Mouse (Mus musculus): ENCODE measurements at regions not wholly inside any gene's neighbourhood (a gene's known extent, or its start where the extent isn't known, plus 50 kb on each side); places are given as distances from the start of the nearest gene placed in this dataset.

GRCm38 (mm10) chr19:57541693-57542314, 69.0 kb upstream of the Atrnl1 start:
- no peak for ATAC-seq (ENCODE audit: insufficient number of reproducible peaks, low FRiP score, low TSS enrichment)

DNA sequence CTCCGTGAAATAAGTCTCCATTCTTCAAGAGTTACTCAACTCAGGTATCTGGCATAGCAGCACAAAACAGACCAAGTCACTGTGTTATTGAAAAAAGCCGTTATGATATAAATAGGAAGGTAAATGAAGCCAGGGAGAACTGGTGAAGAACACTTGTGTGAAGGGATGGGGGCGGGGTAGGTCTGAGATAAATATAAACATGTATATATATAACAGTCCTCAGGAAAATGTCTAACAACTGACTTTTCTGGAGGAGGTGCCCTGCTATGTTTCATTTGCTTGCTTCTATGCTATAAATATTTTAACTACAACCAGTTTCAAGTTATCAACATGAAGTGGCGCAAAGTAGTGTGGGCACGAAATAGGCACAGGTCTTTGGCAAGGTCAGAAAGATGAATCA, 68.3 kb upstream of the Atrnl1 start:
- no peak for ATAC-seq (ENCODE audit: insufficient number of reproducible peaks, low FRiP score, low TSS enrichment)

DNA sequence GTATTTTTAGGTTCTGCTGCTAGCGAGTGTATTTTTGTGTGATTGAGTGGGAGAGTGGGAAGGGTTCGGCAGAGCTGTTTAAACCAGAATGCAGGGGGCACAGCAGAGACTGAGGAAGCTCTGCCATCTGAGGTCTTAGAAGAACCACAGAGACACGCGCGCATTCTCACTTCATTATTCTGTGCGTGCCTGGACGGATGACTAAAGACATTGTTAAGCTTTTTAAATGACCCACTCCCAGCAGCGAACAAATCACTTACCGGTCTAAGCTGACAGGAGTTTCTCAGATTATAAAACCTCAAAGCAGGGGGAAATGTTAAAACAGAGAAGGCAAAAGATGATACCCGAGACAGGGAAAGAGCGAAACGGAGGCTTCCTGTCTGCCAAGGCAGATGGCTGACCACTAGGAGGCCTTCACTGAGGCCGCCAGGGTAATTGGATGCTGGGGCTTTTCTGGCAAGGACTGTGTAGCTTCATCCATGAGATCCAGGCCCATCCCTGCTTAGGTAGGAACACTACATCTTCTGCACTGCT, 67.1 kb upstream of the Atrnl1 start:
- peak; percentile 96 for ATAC-seq (ENCODE audit: insufficient number of reproducible peaks, low FRiP score, low TSS enrichment)

DNA sequence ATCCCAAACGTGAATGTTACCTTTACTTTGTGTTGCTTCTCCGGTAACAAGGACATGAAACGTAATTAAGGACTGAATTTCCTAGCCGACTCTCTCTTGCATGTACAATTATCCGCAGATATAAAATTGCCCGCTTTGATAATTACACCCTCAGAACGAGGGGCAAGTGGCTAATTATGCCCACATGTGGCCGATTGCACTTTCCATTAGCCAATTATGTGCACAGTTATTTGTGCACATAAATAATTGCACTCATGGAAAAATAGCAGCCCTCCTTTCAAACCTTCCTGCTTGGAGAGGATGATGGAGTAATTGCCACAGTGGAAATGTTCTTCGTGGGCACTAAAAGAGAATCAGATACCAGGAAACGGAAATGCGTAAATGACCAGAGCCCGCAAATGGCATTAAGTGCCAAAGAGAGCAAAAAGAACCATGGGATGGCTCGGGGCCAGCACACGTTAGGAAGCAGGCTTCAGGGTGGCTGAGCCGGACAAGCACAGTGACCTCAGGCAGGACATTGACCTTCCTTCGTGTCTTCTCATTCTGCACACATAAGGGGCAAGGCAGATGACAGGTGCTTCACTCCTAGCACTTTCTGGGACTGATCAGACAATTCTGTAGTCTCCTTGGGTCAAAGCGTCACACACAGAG, 66.5 kb upstream of the Atrnl1 start:
- peak; percentile 5; the same call in 1 of the 2 replicates for ATAC-seq (ENCODE audit: insufficient number of reproducible peaks, low FRiP score, low TSS enrichment)

DNA sequence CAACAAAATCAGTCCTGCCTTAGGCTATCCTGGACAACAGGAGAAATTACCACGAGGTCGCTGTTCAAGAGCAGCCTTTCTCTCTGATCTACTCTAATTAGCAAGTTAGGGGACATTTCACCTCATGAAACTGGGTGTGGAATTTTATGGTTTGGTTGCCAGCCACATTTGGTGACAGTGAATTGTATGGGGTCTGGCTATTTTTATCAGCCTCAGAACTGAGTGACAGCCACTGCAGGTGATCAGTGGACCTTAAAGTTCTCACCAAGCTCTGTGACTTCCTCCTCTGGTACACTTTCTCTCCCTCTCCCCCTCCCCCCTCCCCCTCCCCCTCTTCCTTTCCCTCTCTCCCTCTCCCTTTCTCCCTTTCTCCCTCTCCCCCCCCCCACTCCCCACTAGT, 65.8 kb upstream of the Atrnl1 start:
- ATAC-seq (ENCODE audit: insufficient number of reproducible peaks, low FRiP score, low TSS enrichment): no peak

DNA sequence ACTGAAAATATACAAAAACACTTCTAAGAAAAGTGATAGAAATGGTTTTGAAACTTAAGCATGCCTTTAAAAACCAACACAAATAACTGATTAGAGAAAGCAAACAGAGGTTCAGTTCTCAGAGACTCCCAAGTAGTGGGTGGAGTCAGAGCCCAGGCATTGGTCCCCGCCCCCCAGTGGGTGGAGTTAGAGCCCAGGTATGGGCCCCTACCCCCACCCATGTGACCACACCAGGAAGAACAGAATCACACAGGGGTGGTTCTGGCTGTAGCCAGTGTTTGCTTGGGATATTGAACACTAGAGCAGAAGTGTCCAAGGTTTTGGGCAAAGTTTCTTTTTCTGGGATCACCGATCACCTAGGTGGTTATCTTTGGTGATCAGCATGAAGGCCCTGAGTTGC, 64.8 kb upstream of the Atrnl1 start:
- no peak for ATAC-seq (ENCODE audit: insufficient number of reproducible peaks, low FRiP score, low TSS enrichment)

DNA sequence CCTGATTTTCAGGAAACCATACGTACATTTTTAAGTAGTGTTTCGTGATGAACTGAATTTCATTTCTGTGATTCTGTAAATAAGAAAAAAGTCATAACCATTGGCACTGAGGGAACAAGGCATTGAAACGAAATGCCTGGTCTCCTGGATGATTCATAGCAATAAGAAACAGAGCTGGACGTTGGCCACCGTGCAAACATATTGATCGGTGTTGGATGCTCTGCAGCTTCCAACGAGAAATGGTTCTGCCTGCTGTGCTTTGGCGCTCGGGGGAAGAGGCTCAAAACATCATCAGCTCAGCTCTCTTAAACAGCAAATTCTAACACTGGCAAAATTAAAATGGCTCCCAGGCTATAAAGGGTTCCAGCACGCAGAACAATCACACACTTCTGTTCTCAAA, 64.3 kb upstream of the Atrnl1 start:
- no peak for ATAC-seq (ENCODE audit: insufficient number of reproducible peaks, low FRiP score, low TSS enrichment)

GRCm38 (mm10) chr19:57548093-57548492, 62.7 kb upstream of the Atrnl1 start:
- no peak for ATAC-seq (ENCODE audit: insufficient number of reproducible peaks, low FRiP score, low TSS enrichment)

- no peak for ATAC-seq (ENCODE audit: insufficient number of reproducible peaks, low FRiP score, low TSS enrichment)
Measured at GRCm38 (mm10) chr19:57548661-57549060, 62.2 kb upstream of the Atrnl1 start.

DNA sequence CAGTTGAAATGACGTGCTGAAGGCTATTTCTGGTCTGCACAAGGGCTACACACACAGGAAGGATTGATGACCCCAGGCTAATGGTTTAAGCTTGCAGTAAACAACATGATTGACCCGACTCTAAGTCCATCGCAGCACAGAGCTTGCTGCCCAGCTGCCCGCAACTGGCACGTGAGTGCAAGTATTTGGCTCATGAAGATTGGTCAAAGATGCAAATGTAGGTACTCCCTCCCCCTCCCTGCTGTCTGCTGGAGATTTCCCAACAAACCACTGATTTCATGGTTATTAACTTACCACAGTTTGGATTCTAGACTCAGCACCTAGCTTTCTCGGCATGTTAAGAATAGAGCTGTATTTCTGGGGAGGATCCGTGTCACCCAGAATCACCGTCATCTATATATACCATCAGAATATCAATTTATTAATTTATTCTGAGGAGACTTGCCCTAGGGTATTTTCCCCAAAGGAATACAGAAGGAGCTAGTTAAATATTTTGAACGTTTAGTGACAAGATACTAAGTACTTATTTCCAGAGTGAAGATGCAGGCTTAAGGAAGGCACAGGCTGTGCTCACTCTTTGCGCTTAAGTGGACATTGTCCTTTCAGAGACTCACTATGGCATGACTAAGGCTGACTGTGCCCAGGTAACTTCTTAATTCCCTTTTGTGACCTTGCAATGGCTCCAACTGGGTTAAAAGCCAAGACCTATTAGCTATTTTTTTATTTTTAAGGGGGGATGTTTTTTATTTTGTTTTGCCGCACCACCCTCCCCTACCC, 57.7 kb upstream of the Atrnl1 start:
- no peak for ATAC-seq (ENCODE audit: insufficient number of reproducible peaks, low FRiP score, low TSS enrichment)

- ATAC-seq (ENCODE audit: insufficient number of reproducible peaks, low FRiP score, low TSS enrichment): no peak
Measured at GRCm38 (mm10) chr19:57554086-57554485, 56.7 kb upstream of the Atrnl1 start.

- ATAC-seq (ENCODE audit: insufficient number of reproducible peaks, low FRiP score, low TSS enrichment): no peak
Measured at GRCm38 (mm10) chr19:57555313-57555712, 55.5 kb upstream of the Atrnl1 start.

GRCm38 (mm10) chr19:57558420-57558967, 52.3 kb upstream of the Atrnl1 start:
- no peak for ATAC-seq (ENCODE audit: insufficient number of reproducible peaks, low FRiP score, low TSS enrichment)

DNA sequence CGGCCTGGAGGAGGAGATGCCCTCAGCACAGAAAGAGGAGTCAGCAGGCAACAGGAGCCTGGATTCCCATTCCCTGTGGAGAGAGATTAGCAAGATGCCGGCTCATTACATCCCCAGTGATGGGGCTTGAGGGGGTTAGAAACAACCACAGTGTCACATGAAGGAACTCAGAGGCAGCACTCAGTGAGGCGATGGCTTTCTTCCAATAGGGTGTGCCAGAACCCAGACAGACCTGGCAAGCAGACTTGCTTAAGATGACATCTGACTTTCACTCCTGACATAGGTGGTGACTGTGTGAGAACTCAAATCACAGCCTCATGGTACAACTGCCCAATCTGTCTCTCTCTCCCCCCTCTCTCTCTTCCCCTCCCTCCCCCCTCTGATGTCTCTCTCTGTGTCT, 50.1 kb upstream of the Atrnl1 start:
- ATAC-seq (ENCODE audit: insufficient number of reproducible peaks, low FRiP score, low TSS enrichment): no peak

Data from cerebellum, adult (tissue).